Mouse (Mus musculus): ENCODE measurements around the gene Hist1h2bf. TPM values are rescaled to one million over a fixed set of nuclear protein-coding genes. Genes with fewer than 3 reads are reported as not detected.

Gene Hist1h2bf
- total RNA-seq, 1 experiment from 2014 or later: 223 TPM

DNA sequence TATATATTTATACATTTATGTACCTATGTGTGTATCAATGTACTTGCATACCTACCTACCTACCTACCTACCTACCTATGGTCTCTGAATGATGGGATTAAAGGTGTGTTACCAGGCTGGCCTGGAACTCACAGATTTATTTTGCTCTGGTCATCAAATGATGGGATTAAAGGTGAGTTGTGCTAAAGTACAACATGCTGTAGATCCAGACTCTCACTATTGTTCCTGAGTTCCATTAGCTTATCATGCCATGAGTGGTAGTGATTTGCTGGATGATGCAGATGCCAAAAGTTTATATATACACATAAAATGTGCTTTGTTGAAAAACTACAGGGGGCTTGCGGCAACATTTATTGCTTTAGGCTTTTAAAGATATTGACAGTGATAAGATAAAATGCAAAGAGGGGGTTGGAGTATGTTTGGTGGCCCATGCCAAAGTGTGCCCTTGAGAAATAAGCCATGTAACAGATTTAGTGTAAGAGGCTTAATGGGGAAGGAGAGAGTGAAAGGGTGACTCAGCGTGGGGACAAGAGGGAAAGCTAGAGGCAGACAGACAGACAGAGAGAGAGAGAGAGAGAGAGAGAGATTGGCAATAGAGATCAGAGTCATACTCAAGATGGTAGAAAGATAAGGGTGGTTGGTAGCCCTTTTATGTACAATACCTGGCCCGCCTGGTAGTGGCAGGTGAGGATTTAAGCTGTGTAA, 36.8 kb downstream of the Hist1h2bf start:
- ATAC-seq (replicated peaks in 1 of 2; ENCODE audit: insufficient read depth in 1 of 2, low FRiP score in 2 of 2, low TSS enrichment in 1 of 2, low read depth in 1 of 2, poor library complexity in 2 of 2, severe bottlenecking in 2 of 2): no peak

DNA sequence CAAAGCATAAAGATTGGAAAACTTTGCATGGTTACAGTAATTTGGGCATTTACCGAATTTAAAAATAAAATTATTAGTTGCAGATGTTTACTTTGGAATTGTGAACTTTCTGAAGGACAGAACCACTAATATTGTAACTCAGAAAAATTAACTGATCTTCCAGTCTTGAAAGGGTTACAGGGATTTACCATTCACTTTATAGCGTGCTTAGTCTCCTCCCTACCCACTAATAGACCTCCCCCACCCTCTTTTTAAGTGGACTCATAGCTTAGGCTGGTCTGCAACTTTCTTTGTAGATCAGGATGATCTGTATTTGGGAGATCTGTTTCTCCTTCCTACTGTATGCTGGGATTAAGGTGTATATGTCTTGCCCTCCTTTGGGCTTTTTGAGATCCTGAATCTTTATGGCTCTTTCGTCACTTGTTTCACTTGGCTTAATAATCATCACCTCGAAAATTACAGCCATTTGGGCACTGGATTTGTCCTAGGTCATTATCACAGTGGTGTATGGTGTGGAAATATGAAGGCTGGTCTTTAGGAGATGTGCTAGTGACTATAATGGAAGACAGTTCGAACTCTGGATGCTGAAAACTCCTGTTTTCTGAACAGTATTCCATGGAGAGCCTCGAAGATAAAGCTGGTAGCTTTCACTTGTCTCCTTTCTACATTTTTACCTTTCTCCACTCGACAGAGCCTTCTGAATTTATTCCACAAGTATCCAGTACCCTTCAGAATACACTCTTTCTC, 37.7 kb downstream of the Hist1h2bf start:
- no peak for ATAC-seq (replicated peaks in 1 of 2; ENCODE audit: insufficient read depth in 1 of 2, low FRiP score in 2 of 2, low TSS enrichment in 1 of 2, low read depth in 1 of 2, poor library complexity in 2 of 2, severe bottlenecking in 2 of 2)

DNA sequence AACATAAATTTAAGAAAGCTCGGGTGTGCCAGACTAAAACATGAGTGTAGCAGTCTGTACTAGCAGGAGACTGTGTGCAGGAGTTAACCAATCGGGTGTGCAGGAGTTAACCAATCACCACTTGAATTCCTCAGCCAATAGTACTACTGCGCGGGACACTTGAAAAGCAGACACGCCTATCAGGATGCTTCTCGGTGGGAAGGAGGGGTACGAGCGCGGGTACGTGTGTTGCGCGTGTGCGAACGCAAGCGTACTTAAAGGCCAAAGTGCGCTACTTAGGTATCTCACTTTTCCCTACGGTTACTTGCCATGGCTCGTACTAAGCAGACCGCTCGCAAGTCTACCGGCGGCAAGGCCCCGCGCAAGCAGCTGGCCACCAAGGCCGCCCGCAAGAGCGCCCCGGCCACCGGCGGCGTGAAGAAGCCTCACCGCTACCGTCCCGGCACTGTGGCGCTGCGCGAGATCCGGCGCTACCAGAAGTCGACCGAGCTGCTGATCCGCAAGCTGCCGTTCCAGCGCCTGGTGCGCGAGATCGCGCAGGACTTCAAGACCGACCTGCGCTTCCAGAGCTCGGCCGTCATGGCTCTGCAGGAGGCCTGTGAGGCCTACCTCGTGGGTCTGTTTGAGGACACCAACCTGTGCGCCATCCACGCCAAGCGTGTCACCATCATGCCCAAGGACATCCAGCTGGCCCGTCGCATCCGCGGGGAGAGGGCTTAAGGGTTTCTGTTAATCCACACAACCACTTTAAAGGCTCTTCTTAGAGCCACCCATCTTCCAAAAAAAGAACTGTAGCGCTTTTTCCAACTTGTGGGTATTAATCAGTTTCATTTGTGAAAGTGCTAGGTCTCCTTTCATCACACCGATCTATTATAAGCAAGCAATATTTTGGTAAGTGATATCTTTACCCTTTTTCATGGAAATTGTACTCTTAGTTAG, 38.6 kb downstream of the Hist1h2bf start, which contains the start of gene Hist1h3g:
Hist1h3g (plus strand) TSS at position 286 of the 939 bp plus-strand sequence.
- ATAC-seq (replicated peaks in 1 of 2; ENCODE audit: insufficient read depth in 1 of 2, low FRiP score in 2 of 2, low TSS enrichment in 1 of 2, low read depth in 1 of 2, poor library complexity in 2 of 2, severe bottlenecking in 2 of 2): peak; percentile 71 to 74

DNA sequence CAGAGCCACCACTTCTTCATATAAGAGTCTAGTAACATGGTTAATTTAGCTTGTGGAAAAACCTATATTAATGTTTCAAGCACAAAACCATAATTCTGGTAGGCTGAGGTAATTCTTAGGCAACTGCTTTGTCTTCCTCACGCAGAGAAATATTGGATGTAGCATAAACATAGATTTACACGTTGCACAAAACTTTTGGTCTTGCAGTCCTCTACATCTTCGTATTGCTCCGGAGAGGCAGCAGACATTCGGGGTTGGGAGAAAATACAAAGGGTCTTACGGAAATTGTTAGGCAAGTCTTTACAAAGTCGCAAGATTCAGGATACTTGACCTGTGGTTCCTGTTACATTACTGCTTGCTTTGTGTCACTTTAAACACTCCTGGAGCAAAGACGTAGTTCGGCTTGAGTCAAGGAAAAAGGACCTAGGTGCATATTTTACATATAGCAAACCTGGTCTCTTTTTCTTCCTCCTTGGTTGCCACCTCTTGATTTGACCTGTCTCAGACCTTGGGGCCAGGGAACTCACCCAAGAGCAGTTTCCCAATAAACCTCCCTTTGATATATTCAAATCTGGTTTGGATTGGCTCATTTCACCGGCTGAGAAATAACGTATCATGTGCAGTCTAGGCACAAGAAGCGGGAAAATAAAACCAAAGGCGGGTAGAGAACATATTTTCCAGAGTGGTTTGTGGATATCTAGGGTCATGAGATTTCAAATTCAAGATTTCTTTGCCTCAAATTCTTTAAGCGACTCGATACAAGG, 39.4 kb downstream of the Hist1h2bf start:
- ATAC-seq (replicated peaks in 1 of 2; ENCODE audit: insufficient read depth in 1 of 2, low FRiP score in 2 of 2, low TSS enrichment in 1 of 2, low read depth in 1 of 2, poor library complexity in 2 of 2, severe bottlenecking in 2 of 2): no peak

DNA sequence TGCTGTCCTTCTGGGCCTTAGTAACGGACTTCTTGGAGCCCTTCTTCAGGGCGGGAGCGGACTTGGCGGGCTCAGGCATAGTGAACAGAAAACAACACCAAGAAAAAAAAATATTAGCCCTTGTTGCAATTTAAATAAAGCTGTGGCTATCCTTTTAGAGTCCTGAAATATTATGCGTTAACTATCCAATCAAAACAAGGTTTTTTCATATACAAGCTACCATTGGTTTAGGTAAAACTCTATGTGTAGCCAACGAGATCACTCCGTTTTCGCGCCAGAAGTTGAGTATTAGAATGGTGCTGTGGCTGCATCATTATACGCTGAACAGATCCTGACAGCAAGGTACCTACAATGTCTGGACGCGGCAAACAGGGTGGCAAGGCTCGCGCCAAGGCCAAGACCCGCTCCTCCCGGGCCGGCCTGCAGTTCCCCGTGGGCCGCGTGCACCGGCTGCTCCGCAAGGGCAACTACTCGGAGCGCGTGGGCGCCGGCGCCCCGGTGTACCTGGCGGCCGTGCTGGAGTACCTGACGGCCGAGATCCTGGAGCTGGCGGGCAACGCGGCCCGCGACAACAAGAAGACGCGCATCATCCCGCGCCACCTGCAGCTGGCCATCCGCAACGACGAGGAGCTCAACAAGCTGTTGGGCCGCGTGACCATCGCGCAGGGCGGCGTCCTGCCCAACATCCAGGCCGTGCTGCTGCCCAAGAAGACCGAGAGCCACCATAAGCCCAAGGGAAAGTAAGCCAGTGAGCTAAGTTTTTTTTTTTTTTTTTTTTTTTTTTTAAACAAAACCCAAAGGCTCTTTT, 40.2 kb downstream of the Hist1h2bf start, which contains the start of gene Hist1h2af:
Hist1h2af (plus strand) TSS at position 347 of the 808 bp plus-strand sequence.
- peak; percentile 38 to 39 for ATAC-seq (replicated peaks in 1 of 2; ENCODE audit: insufficient read depth in 1 of 2, low FRiP score in 2 of 2, low TSS enrichment in 1 of 2, low read depth in 1 of 2, poor library complexity in 2 of 2, severe bottlenecking in 2 of 2)

DNA sequence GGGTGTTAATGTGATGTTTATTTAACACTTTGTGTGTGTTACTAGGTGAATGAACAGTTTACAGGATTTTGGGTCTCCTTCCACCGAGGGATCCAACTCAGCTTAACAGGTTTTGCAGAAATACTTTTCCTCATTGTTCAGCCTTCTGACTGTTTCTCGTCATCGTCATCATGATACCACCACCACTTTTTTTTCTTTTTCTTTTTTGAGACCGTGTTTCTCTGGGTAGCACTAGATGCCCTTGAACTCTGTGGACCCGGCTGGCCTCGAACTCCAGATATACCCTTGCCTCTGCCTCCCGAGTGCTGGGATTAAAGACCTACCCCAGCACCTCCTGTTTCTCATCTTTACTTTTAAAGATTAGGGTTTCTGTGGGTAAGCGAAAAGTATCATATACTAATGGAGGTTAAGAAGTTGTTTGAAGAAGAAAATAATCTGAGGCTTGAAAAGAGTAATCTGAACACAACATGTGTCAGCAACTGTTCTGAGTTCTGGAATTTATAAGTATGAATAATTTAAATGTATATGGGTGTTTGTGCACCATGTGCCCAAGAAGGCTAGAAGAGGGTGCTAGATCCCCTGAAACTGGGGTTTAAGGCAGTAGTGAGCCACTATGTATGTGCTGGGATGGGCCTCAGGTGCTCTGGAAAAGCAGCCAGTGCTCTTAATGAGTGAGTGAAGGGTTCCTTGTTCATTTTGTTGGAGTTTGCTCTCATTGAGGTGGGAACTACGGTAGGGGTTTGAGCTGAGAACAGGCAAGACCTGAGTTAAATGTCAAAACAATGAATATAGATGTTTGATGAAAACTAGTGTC, 41.5 kb downstream of the Hist1h2bf start:
- ATAC-seq (replicated peaks in 1 of 2; ENCODE audit: insufficient read depth in 1 of 2, low FRiP score in 2 of 2, low TSS enrichment in 1 of 2, low read depth in 1 of 2, poor library complexity in 2 of 2, severe bottlenecking in 2 of 2): no peak

DNA sequence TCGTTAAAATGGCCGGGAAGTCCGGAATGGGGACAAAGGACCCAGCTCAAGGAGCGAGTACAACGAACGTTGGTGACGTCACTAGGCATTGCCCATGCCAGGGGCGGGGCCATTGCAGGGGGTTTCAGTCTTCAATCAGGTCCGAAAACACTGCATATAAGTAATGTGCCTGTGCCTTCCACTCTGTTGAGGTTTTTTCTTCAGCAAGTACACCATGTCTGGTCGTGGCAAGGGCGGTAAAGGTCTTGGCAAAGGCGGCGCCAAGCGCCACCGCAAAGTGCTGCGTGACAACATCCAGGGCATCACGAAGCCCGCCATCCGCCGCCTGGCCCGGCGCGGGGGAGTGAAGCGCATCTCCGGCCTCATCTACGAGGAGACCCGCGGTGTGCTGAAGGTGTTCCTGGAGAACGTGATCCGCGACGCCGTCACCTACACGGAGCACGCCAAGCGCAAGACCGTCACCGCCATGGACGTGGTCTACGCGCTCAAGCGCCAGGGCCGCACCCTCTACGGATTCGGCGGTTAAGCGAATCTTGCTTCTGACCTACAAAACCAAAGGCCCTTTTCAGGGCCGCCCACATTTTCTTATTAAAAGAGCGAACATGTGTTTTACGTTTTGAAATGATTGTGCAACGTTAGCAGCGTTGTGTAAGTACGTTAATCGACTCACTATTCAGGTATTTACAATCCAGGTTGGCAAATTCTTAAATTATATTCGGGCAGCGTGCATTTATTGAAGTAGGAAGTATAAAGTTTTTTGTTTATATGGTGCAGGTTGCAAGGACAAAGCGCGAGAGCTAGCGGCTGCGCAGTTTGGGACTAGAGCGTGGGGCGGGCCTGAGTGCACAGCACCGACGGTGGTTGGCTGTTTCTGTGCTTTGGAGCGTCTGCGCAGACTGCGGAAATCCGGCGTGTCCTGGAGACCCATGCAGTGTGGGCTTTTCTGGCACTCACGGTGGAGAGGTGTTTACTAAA, 42.8 kb downstream of the Hist1h2bf start, which contains the start of gene Hist1h4h:
Hist1h4h (plus strand) TSS at position 150 of the 975 bp plus-strand sequence.
- ATAC-seq (replicated peaks in 1 of 2; ENCODE audit: insufficient read depth in 1 of 2, low FRiP score in 2 of 2, low TSS enrichment in 1 of 2, low read depth in 1 of 2, poor library complexity in 2 of 2, severe bottlenecking in 2 of 2): peak; percentile 73 to 77

DNA sequence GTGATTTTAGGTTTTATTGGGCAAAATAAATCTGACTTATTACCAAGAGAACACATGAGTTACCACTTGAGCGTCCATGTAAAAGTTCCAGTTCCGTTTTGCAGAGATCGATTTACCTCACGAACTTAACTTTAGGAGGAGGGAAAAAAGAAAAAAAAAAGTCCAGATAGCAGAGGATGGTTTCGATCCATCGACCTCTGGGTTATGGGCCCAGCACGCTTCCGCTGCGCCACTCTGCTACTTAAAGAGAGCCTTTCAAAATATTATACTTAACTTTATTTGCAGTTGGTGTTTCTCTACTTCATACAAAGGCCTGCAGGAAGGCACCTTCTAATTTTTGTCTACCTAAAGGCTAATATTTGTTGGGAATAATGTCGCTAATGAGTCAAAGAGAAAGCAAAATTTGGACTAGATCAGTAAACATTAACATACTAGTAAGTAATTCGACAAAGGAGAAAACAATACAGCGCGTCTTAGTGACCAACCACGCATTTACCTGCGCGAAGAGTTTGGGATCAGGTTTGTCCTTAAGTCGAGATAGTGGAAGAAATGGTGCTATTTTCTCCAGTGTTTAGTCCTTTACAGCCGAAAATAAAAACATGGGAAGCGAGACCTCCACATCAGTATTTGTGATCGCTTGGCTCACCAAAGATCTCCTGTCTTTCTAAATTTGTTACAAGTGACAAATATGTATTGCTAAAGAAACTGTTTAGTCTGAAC, 43.7 kb downstream of the Hist1h2bf start:
- no peak for ATAC-seq (replicated peaks in 1 of 2; ENCODE audit: insufficient read depth in 1 of 2, low FRiP score in 2 of 2, low TSS enrichment in 1 of 2, low read depth in 1 of 2, poor library complexity in 2 of 2, severe bottlenecking in 2 of 2)

DNA sequence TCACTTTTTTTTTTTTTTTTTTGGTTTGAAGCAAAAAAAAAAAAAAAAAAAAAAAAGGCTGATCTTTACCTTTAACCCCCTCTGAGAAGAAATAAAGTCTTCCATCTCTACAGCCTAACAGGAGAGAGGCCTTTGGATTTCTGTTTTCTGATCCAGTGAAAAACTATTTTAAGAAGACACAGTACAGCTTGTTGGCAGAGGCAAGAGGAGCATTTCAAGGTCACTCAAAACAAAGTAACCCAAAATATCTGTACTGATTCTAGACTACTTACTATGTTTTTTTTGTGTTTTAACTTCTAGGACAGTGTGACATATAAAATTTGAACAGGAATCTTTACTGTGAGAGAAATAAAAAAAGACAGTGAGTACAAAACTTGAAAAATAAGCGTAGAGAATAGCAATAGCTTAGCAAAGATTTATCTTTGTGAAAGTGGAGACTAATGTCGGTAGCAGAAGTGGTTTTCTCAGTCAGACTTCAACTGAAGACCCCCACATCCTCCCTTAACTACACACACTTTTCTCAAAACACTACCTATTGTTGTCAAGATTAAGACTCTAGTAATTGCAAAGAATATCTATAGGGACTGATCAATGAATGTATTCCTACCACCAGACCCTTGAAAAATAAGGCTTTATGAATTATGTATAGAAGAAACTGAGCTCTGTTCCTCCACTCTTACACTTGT, 44.4 kb downstream of the Hist1h2bf start:
- no peak for ATAC-seq (replicated peaks in 1 of 2; ENCODE audit: insufficient read depth in 1 of 2, low FRiP score in 2 of 2, low TSS enrichment in 1 of 2, low read depth in 1 of 2, poor library complexity in 2 of 2, severe bottlenecking in 2 of 2)

DNA sequence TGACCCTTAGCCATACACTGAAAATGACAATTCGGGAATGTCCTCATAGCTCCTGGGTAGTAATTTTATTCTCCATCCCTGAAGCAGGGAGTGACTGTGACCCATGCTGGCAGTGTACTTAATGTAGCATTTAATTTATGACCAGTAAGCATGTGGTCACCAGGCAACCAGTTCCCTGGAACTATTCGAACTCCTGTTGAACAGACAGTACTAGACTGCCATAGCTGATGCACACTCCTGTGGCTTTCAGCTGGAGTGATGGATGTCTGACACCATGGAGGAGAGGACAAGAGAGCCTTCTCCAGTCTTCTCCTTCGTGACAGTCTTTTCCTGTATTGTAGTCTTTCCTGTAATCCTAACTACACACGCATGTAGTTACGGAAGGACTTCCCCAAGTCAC, 45.0 kb downstream of the Hist1h2bf start:
- no peak for ATAC-seq (replicated peaks in 1 of 2; ENCODE audit: insufficient read depth in 1 of 2, low FRiP score in 2 of 2, low TSS enrichment in 1 of 2, low read depth in 1 of 2, poor library complexity in 2 of 2, severe bottlenecking in 2 of 2)

DNA sequence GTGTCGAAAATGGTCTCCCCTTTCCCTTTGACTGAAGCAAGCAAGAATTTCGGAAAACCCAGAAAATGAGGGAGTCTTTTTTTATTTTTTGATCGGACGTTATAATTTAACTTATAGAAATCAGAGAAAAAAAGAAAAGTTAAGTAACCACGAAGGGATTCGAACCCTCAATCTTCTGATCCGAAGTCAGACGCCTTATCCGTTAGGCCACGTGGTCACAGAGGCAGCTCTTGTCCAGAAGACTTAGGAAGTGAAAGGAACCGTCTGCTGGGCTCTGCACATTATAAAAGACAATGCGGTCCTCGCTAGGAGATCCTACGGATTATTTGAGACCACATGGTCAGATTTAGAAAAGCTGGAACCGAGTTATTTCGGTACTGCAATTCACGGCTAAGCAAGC, 47.7 kb downstream of the Hist1h2bf start:
- peak in 1 of 2 experiments; percentile 51; a peak in 3 of 4 replicates for ATAC-seq (replicated peaks in 1 of 2; ENCODE audit: insufficient read depth in 1 of 2, low FRiP score in 2 of 2, low TSS enrichment in 1 of 2, low read depth in 1 of 2, poor library complexity in 2 of 2, severe bottlenecking in 2 of 2)

DNA sequence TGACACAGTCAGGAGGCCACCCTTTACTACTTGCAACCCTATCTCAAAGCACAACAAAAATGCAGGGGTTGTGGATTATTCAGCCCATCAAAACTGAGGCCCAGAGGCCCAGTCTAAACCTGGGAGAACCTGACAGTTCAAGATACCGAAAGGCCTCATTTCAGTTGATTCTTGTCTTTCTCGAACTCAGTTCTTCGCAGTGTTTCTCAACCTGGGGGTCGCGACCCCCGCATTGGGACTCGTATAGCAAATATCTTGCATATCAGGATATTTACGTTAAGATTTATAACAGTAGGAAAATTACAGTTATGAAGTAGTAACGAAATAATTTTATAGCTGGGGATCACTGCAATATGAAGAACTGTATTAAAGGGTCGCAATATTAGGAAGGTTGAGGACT, 48.1 kb downstream of the Hist1h2bf start:
- ATAC-seq (replicated peaks in 1 of 2; ENCODE audit: insufficient read depth in 1 of 2, low FRiP score in 2 of 2, low TSS enrichment in 1 of 2, low read depth in 1 of 2, poor library complexity in 2 of 2, severe bottlenecking in 2 of 2): no peak

DNA sequence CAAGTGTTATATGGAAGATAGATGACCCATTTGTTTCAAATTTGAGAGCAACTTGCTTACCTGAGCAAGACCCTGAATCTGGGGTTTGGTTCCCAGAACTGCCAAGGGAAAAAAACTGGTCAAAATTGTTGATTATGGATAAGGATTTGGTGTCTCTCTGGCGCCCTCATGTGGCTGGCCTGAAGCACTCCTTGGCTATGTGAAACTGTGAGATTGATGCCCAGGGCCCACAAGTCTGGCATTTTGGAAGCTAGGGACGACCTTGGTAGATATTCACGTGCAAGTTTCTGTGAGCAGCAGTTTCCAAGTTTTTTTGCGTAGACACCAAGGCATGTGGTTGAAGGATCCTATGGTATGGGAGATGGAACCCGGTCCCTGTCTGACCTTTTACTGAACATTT, 49.3 kb downstream of the Hist1h2bf start:
- ATAC-seq (replicated peaks in 1 of 2; ENCODE audit: insufficient read depth in 1 of 2, low FRiP score in 2 of 2, low TSS enrichment in 1 of 2, low read depth in 1 of 2, poor library complexity in 2 of 2, severe bottlenecking in 2 of 2): peak; percentile 55 to 57
